Mouse (Mus musculus) mouse trophoblast stem cell (cell line): ENCODE results near the gene Prelid3b.

Source experiments
- in situ Hi-C, 2 experiments: fragments of 300-500 bp; cut with MseI, MboI; formaldehyde crosslinking; loops; 2 replicates in 1 of 2; 3 replicates in 1 of 2; pipeline ENCODE4 v1.15.1; 2025

Gene Prelid3b

DNA sequence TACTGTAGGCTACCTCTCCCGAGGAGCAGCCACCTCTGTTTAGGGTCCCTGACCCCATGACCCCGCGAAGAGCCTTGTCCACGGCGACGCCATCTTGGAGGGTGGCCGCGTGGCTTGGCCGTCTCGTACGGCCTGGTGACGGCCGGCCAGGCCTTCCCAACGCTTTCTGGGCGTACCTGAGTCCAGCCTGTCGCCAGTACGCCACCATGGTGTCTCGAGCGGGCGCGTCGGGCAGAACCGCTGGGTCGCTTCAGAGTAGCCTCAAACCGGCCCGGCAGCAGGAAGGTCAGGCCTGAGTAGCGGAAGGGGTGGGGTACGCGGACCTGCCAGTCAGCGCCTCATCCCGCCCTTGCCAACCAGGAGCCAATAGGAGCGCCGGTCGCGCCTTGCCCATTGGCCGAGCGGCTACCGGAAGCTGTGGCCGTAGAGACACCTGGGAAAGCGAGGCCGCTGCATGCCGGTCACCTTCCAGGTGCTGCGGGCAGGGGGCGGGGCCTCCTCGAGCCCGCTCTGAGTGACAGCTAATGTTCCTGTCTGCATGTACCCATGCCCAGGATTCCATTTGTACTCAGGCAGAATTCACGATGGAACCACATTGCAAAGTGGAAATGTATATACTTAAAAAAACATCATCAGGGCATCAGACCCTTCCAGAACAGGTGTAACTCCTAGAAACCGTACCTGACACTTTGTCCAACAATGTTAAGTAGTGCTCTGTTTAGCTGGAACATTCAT, 8.9 kb downstream of the Prelid3b start, which contains the start of gene Atp5e:
Atp5e (minus strand) TSS at position 317 of the 735 bp plus-strand sequence.
- in situ Hi-C loops, result no loop called here

- in situ Hi-C loops, result no loop called here
Observed at GRCm38 (mm10) chr2:174463370-174463769, 9.5 kb downstream of the Prelid3b start.

- in situ Hi-C loops, result loop anchor here in 1 of 2 experiments (10.0 kb wide), 1 partner anchor 145 kb away; no protein-coding TSS in a partner anchor
Observed at GRCm38 (mm10) chr2:174459365-174459764, 13.5 kb downstream of the Prelid3b start.

DNA sequence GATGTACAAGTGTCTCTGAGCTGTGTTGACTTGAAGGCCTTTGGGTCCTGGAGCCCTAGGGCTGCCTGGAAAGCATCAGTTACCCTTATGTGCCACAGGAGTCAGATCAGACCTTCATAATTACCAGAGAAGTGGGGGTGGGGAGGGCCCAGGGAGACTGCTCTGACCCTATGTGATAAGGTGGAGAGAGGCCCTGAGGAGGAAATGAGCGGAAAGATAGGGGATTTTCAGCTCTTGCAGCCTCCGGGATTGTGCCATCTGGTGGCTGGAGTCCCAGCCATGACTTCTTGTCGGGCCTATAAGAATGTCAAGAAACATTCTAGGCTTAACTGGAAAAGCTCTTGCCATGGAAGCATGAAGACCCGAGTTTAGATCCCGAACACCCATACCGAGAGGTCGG, 19.2 kb downstream of the Prelid3b start:
- in situ Hi-C loops, result loop anchor here in 1 of 2 experiments (10.0 kb wide), 1 partner anchor 139 kb away; no protein-coding TSS in a partner anchor

GRCm38 (mm10) chr2:174450353-174450752, 22.5 kb downstream of the Prelid3b start, which contains the start of gene Tubb1:
Gene Tubb1, plus strand, starts transcription at chr2:174450695.
- in situ Hi-C loops, result loop anchor here in 1 of 2 experiments (10.0 kb wide), 1 partner anchor 136 kb away; no protein-coding TSS in a partner anchor

DNA sequence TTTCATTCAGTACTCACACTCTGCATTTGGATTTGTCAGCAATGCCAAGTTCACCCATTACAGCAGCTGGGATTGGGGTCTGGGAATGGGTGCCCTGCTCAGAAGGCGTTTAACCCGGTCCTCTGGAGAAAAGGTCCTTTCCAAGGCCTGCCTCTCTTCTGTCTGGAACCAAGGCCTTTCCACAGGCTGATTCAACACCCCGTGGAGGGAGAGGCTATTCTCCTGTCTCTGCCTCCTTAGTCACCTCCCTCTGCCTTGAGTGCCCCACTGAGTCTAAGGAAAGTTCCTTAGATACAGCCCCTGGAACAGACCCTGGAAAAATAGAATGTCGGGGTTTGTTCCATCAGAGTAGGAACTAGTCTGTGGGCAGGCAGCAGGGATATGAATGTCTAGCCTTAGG, 24.5 kb downstream of the Prelid3b start:
- in situ Hi-C loops, result no loop called here

GRCm38 (mm10) chr2:174446905-174447304, 26.0 kb downstream of the Prelid3b start:
- in situ Hi-C loops, result no loop called here

- in situ Hi-C loops, result no loop called here
Observed at GRCm38 (mm10) chr2:174446492-174446891, 26.4 kb downstream of the Prelid3b start.

DNA sequence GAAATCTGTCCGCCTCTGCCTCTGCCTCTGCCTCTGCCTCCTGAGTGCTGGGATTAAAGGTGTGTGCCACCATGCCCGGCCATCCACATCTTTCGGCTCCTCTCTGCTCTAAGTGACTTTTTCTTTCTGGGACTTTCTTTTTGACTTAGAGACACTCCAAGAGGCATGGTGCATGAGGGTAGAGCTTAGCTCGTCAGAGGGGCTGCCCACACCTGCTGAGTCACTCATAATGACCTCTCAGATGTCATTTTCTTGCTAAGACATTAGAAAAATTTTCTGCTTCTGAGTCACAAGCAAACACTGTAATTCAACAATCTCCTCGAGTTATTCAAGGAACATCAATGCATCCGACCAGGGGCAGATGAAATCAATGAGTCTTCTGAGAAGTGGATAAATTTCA, 27.9 kb downstream of the Prelid3b start:
- in situ Hi-C loops, result no loop called here

GRCm38 (mm10) chr2:174444359-174444758, 28.5 kb downstream of the Prelid3b start:
- in situ Hi-C loops, result no loop called here

GRCm38 (mm10) chr2:174443046-174443445, 29.8 kb downstream of the Prelid3b start:
- in situ Hi-C loops, result no loop called here

DNA sequence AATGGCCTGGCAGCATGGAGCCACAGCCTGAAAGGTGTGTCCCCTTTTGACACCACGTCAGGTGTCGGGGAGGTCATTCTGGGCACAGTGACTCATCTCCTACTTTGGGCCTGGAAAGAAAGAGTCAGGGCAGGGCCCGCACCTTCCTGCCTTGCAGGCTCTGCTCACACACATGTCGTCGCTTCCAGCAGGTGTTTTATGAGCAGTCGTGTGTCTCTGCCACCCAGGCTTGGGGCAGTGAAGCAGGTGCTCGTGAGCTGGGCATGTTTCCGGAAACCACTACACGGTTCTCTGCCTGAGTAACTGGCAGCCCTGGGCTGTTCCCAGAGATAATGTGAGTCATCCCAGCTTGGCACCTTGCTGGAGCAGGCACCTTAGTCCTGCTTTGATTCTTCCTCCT, 30.4 kb downstream of the Prelid3b start:
- in situ Hi-C loops, result no loop called here

GRCm38 (mm10) chr2:174441898-174442297, 31.0 kb downstream of the Prelid3b start:
- in situ Hi-C loops, result no loop called here

DNA sequence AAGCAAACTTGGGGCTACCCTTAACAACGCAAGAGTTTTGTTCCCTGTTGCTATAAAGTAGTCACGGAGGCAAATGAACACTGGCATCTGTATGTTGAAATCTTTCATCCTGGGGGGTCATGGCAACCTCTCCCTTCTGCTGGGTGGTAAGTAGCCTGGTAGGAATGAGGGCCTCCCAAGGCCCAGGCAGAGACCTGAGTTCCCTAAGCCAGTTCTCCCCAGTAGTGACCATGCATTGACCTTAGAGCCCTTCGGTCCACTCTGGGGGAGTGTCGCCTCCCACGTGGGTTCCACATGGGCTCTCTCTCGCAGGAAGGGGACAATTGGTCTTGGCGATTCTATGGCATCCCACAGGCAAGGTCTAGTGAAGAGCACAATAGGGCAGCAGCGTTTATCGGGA, 32.9 kb downstream of the Prelid3b start:
- in situ Hi-C loops, result no loop called here

DNA sequence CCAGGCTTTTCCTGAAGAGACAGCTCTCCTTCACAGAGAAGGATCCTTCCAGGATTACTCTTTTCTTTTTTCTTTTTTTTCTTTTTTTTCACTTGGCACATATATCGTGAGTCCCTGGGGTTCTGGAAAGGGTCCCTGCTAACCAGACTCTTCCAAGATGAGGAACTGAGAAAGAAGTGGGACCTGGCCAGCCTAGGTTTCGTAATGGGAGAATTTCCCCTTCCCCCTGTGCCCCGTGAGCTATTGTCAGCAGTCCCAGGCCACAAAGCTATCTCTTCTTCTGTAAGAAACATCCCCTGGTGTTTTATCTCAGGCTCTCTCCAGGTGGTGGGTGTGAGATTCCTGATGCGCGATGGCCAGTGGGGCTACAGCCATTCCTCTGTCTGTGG, 33.4 kb downstream of the Prelid3b start:
- in situ Hi-C loops, result no loop called here

- in situ Hi-C loops, result no loop called here
Observed at GRCm38 (mm10) chr2:174438737-174439449, 34.0 kb downstream of the Prelid3b start, which contains the start of gene Ctsz. Gene Ctsz, minus strand, starts transcription at chr2:174439039.

GRCm38 (mm10) chr2:174438181-174438580, 34.7 kb downstream of the Prelid3b start:
- in situ Hi-C loops, result no loop called here

DNA sequence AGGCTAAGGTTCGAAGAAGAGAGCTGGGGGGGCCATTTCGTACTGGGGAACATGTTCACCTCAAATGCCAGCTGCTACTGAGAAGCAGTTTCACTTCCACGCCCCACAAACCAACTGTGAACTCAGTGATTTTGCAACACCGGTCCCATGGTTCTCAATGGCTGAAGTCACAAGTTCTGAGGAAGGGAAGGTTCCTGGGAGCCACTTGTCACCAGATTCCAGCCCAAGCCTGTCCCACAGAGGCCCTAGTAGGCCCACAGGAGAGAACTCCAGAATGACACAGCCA, 35.2 kb downstream of the Prelid3b start:
- in situ Hi-C loops, result no loop called here

DNA sequence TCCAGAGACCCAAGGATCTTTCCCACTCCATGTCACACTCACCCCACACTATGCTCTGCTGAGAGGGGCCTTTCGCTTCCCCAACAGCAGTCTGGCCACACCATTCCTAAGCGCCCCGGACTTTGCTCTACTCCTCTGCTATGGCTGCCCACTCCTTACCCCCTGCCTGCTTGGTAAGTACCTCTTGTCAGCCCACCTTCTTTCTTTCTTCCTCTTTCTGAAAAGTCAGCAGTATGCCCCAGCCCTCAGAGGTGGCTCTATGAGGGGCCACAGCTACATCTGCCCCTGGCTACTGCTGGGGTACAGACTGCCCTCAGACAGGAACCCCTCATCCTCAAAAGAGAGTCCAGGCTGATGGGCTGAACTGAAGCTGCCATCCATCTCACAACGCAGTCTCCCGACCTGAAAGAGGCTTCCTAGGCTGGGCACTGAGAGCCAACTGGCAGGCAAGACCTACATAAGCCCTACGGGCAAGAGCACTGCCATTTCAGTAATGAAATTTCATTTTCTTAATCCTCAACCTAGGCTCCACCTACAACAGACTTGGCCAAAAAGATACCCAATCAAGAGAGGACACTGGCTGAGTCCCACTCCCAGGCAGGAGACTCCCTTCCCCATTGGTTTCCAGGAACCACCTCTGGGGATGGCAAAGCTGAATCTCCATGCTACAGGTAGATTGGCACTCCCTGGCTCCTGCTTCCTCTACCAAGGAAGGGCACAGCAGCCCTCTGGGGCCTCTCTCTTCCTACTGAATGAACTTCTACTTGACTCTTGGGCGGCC, 35.8 kb downstream of the Prelid3b start:
- in situ Hi-C loops, result no loop called here

GRCm38 (mm10) chr2:174436076-174436701, 36.7 kb downstream of the Prelid3b start:
- in situ Hi-C loops, result no loop called here

- in situ Hi-C loops, result no loop called here
Observed at GRCm38 (mm10) chr2:174434943-174435342, 37.9 kb downstream of the Prelid3b start.
